In genomic region chr3:45377391-45377998, GRCm38 (mm10) we compare ENCODE assay signal across 8 mouse cellular contexts. TPM values are rescaled to one million over a fixed set of nuclear protein-coding genes. Genes with fewer than 3 reads are reported as not detected.
DNase-seq lines count a peak whose midpoint lies in the region; ATAC-seq and TF ChIP-seq lines count a peak whose summit lies in the region.

No protein-coding gene starts in this region.

- no peak for TF ChIP-seq EP300 in lung, postnatal 0 days (IDR thresholded peaks at IDR 0.05)
- no peak for TF ChIP-seq EP300 in stomach, postnatal 0 days (optimal IDR thresholded peaks at IDR 0.05)

- H3K4me1 ChIP-seq in liver, embryonic 11.5 days (replicated peaks; ENCODE audit: control insufficient read depth, insufficient read depth, low read length), result peaks cover 2% of the 10 kb centered on the region
- peaks cover 3% of the 10 kb centered on the region for H3K4me1 ChIP-seq in cerebellum, adult 2 months (ENCODE audit: control insufficient read depth, insufficient read depth, low read length)
- H3K4me1 ChIP-seq in kidney, embryonic 16.5 days (ENCODE audit: insufficient read depth, low read length), result peaks cover 45% of the 10 kb centered on the region
- peaks cover 28% of the 10 kb centered on the region for H3K4me1 ChIP-seq in lung, postnatal 0 days (ENCODE audit: insufficient read depth, low read depth, low read length)
- H3K4me1 ChIP-seq in stomach, postnatal 0 days (replicated peaks; ENCODE audit: control insufficient read depth, insufficient read depth), result peaks cover 4% of the 10 kb centered on the region; the same call in 1 of the 2 replicates

- under 1% methylated on average over 26 of the region's 26 CpGs for WGBS in liver, embryonic 11.5 days
- under 1% methylated on average over 26 of the region's 26 CpGs for WGBS in cerebellum, adult 2 months
- WGBS in kidney, embryonic 16.5 days, result under 1% methylated on average over 26 of the region's 26 CpGs
- under 1% methylated on average over 26 of the region's 26 CpGs for WGBS in lung, postnatal 0 days
- WGBS in stomach, postnatal 0 days, result under 1% methylated on average over 26 of the region's 26 CpGs

- peak overlapping the region; percentile 81 for H3K4me2 ChIP-seq in liver, embryonic 11.5 days
- H3K4me2 ChIP-seq in kidney, embryonic 16.5 days (replicated peaks; ENCODE audit: low read depth, low read length), result peak overlapping the region; percentile 94
- H3K4me2 ChIP-seq in lung, postnatal 0 days (replicated peaks; ENCODE audit: low read depth, low read length), result peak overlapping the region; percentile 86
- H3K4me2 ChIP-seq in stomach, postnatal 0 days (replicated peaks; ENCODE audit: low read depth), result peak overlapping the region; percentile 95

- H3K27ac ChIP-seq in liver, embryonic 11.5 days (ENCODE audit: low read depth, low read length), result no peak overlapping the region
- no peak overlapping the region for H3K27ac ChIP-seq in cerebellum, adult 2 months (ENCODE audit: insufficient read depth, low read length)
- H3K27ac ChIP-seq in kidney, embryonic 16.5 days (ENCODE audit: low read length), result no peak overlapping the region
- no peak overlapping the region for H3K27ac ChIP-seq in lung, postnatal 0 days (ENCODE audit: low read length)
- no peak overlapping the region for H3K27ac ChIP-seq in stomach, postnatal 0 days (replicated peaks)

- H3K9me3 ChIP-seq in liver, embryonic 11.5 days (ENCODE audit: control insufficient read depth, low read length), result no peaks in the 10 kb centered on the region
- H3K9me3 ChIP-seq in kidney, embryonic 16.5 days (ENCODE audit: low read length), result no peaks in the 10 kb centered on the region
- no peaks in the 10 kb centered on the region for H3K9me3 ChIP-seq in lung, postnatal 0 days (ENCODE audit: low read length)
- H3K9me3 ChIP-seq in stomach, postnatal 0 days (ENCODE audit: control insufficient read depth, low read length), result no peaks in the 10 kb centered on the region

- ATAC-seq in liver, embryonic 11.5 days (replicated peaks; ENCODE audit: low FRiP score), result no peak
- peak; percentile 21; the same call in 1 of the 2 replicates for ATAC-seq in kidney, embryonic 16.5 days (ENCODE audit: low FRiP score, low TSS enrichment)
- ATAC-seq in lung, postnatal 0 days, result no peak
- ATAC-seq in stomach, postnatal 0 days (ENCODE audit: low FRiP score, low TSS enrichment), result no peak

- no peak for TF ChIP-seq CTCF in cerebellum, adult 2 months (IDR thresholded peaks at IDR 0.05; ENCODE audit: borderline replicate concordance, insufficient read depth, low read depth, low read length)
- no peak for TF ChIP-seq CTCF in lung, postnatal 0 days (IDR thresholded peaks at IDR 0.05)
- no peak for TF ChIP-seq CTCF in stomach, postnatal 0 days (IDR thresholded peaks at IDR 0.05; ENCODE audit: low read depth)

- peaks cover 72% of the 10 kb centered on the region for H3K27me3 ChIP-seq in liver, embryonic 11.5 days (replicated peaks; ENCODE audit: control insufficient read depth, insufficient read depth, low read length)
- peaks cover 1% of the 10 kb centered on the region; the same call in 1 of the 2 replicates for H3K27me3 ChIP-seq in cerebellum, adult 2 months (ENCODE audit: control insufficient read depth, insufficient read depth, low read length)
- H3K27me3 ChIP-seq in kidney, embryonic 16.5 days (ENCODE audit: insufficient read depth, low read length), result peaks cover 63% of the 10 kb centered on the region
- H3K27me3 ChIP-seq in lung, postnatal 0 days (replicated peaks; ENCODE audit: insufficient read depth, low read length), result peaks cover 44% of the 10 kb centered on the region
- H3K27me3 ChIP-seq in stomach, postnatal 0 days (ENCODE audit: control insufficient read depth, insufficient read depth, low read length), result peaks cover 9% of the 10 kb centered on the region; the same call in 1 of the 2 replicates

- DNase-seq in liver, embryonic 11.5 days (ENCODE audit: low spot score), result peak; percentile 45
- no peak for DNase-seq in liver
- DNase-seq in cerebellum, adult 2 months, result peak; percentile 53 to 62
- peak; percentile 48 to 55 for DNase-seq in frontal cortex, postnatal 14 days (ENCODE audit: low spot score in 2 of 2)
- DNase-seq in lung, postnatal 0 days (ENCODE audit: low spot score), result peak; percentile 28
- no peak for DNase-seq in stomach, postnatal 0 days (ENCODE audit: low spot score)
- no peak for DNase-seq in spleen, postnatal 14 days (ENCODE audit: low spot score in 2 of 2)

- H3K4me3 ChIP-seq in liver, embryonic 11.5 days (ENCODE audit: low read depth, low read length), result peak overlapping the region; percentile 47
- peak overlapping the region; percentile 67 for H3K4me3 ChIP-seq in cerebellum, adult 2 months (replicated peaks; ENCODE audit: insufficient read depth, low read depth, low read length)
- peak overlapping the region; percentile 54 for H3K4me3 ChIP-seq in kidney, embryonic 16.5 days (ENCODE audit: low read length)
- peak overlapping the region; percentile 50 for H3K4me3 ChIP-seq in lung, postnatal 0 days (ENCODE audit: low read depth, low read length)
- peak overlapping the region; percentile 51 for H3K4me3 ChIP-seq in stomach, postnatal 0 days (ENCODE audit: low read depth, low read length)

- no peak for TF ChIP-seq POLR2A in cerebellum, adult 2 months (IDR thresholded peaks at IDR 0.05; ENCODE audit: borderline replicate concordance, insufficient read depth, low read length)

- no peaks in the 10 kb centered on the region for H3K36me3 ChIP-seq in liver, embryonic 11.5 days (ENCODE audit: control insufficient read depth, insufficient read depth, low read length)
- H3K36me3 ChIP-seq in kidney, embryonic 16.5 days (ENCODE audit: insufficient read depth, low read length), result no peaks in the 10 kb centered on the region
- no peaks in the 10 kb centered on the region for H3K36me3 ChIP-seq in lung, postnatal 0 days (ENCODE audit: insufficient read depth, low read length)
- no peaks in the 10 kb centered on the region for H3K36me3 ChIP-seq in stomach, postnatal 0 days (ENCODE audit: control insufficient read depth, insufficient read depth, low read length)

- no peak overlapping the region for H3K9ac ChIP-seq in liver, embryonic 11.5 days (ENCODE audit: low read depth, low read length)
- peak overlapping the region; percentile 43; the same call in 1 of the 2 replicates for H3K9ac ChIP-seq in kidney, embryonic 16.5 days (replicated peaks; ENCODE audit: low read length)
- no peak overlapping the region for H3K9ac ChIP-seq in lung, postnatal 0 days (replicated peaks; ENCODE audit: low read depth)
- H3K9ac ChIP-seq in stomach, postnatal 0 days (ENCODE audit: low read length), result no peak overlapping the region

RNA-seq across cellular contexts. Expression of gene Pcdh10, which starts 0.7 kb away (rescaled TPM):
- polyA plus RNA-seq in liver, embryonic 11.5 days (2014; fragmentation: Nextera tagmentation; extraction: Ambion mirVana), result 0.75 and 1.1 TPM in 2 replicates
- 20.6 and 31.5 TPM in 2 replicates for polyA plus RNA-seq in cerebellum, adult 2 months (2012; rRNA removed)
- polyA plus RNA-seq in kidney, embryonic 16.5 days (2015; fragmentation: Nextera tagmentation; extraction: Ambion mirVana), result 0.21 and 0.46 TPM in 2 replicates
- polyA plus RNA-seq in lung, postnatal 0 days (2015; fragmentation: Nextera tagmentation; extraction: Ambion mirVana), result 0.02 and 0.19 TPM in 2 replicates
- polyA plus RNA-seq in stomach, postnatal 0 days (2015; fragmentation: Nextera tagmentation; extraction: Ambion mirVana), result 0.34 and 0.41 TPM in 2 replicates

Comparison
In these comparisons a context has a peak if more than half of its experiments do, and no peak if none do; other contexts are left out.
1. DNase-seq: peak in liver, embryonic 11.5 days (single experiment), cerebellum, adult 2 months (2 of 2), frontal cortex, postnatal 14 days (2 of 2) and lung, postnatal 0 days (single experiment); none in liver (single experiment), stomach, postnatal 0 days (single experiment) and spleen, postnatal 14 days (0 of 2).
2. RNA of gene Pcdh10, which starts 0.7 kb away (polyA plus RNA-seq): 20.6 to 31.5 TPM in cerebellum, adult 2 months; 0.75 to 1.1 TPM in liver, embryonic 11.5 days, 0.34 to 0.41 TPM in stomach, postnatal 0 days, 0.21 to 0.46 TPM in kidney, embryonic 16.5 days and 0.02 to 0.19 TPM in lung, postnatal 0 days; every median in the first group is over 10 times any median in the second.
3. Peak in every context shown above with its lines, with median percentiles within 50 percentile points of each other: H3K4me2 ChIP-seq and H3K4me3 ChIP-seq.